Mouse (Mus musculus) C2C12 (cell line): ENCODE measurements around the gene Ip6k3. TPM values are rescaled to one million over a fixed set of nuclear protein-coding genes. Genes with fewer than 3 reads are reported as not detected.
A peak's percentile ranks its signal among the peaks of the same experiment; 100 is the strongest.

Experiments used
- H3K27me3 ChIP-seq: one replicate; pipeline ENCODE4 v1.6.1; 2011; ENCODE audit not compliant: control insufficient read depth, insufficient read depth, insufficient read length
- H3K36me3 ChIP-seq: one replicate; pipeline ENCODE4 v1.6.1; 2011; ENCODE audit not compliant: control insufficient read depth, insufficient read depth
- H3K4me3 ChIP-seq: one replicate; pipeline ENCODE4 v1.5.1; 2011; ENCODE audit warnings: mild to moderate bottlenecking, control low read depth; ENCODE audit not compliant: poor library complexity, insufficient read depth, severe bottlenecking
- H3K79me2 ChIP-seq: one replicate; pipeline ENCODE4 v1.6.1; 2011; ENCODE audit not compliant: control insufficient read depth, insufficient read depth
- H3K79me3 ChIP-seq: one replicate; pipeline ENCODE4 v1.6.1; 2011; ENCODE audit warnings: low read depth, control low read depth
- H3ac ChIP-seq: one replicate; pipeline ENCODE3; 2011; ENCODE audit warnings: low read depth; ENCODE audit not compliant: control insufficient read depth, insufficient read length
- CEBPB ChIP-seq: IDR thresholded peaks from one replicate; pipeline ENCODE4 v1.6.1; 2011; ENCODE audit warnings: low read depth, mild to moderate bottlenecking, control low read depth, moderate library complexity
- CTCF ChIP-seq: IDR thresholded peaks from one replicate; pipeline ENCODE4 v1.5.1; 2011; ENCODE audit not compliant: control insufficient read depth, insufficient read depth, insufficient read length
- FOSL1 ChIP-seq: IDR thresholded peaks from one replicate; pipeline ENCODE4 v1.8.0; 2011; ENCODE audit warnings: mild to moderate bottlenecking, low read length; ENCODE audit not compliant: poor library complexity, insufficient read depth, severe bottlenecking
- MAX ChIP-seq: IDR thresholded peaks from one replicate; pipeline ENCODE4 v1.6.1; 2011; ENCODE audit warnings: mild to moderate bottlenecking, control low read depth
- MYOD1 ChIP-seq: IDR thresholded peaks from one replicate; pipeline ENCODE4 v1.6.1; 2011; ENCODE audit warnings: low read depth; ENCODE audit not compliant: control insufficient read depth, insufficient read length
- MYOG ChIP-seq: IDR thresholded peaks from one replicate; pipeline ENCODE4 v1.6.1; 2011; ENCODE audit not compliant: control insufficient read depth, insufficient read length; ENCODE audit errors: extremely low read depth
- USF1 ChIP-seq: IDR thresholded peaks from one replicate; pipeline ENCODE4 v1.6.1; 2011; ENCODE audit warnings: low read depth, mild to moderate bottlenecking, control low read depth, moderate library complexity
- polyA plus RNA-seq: library from polyadenylated mRNA; unstranded; fragments of >200 nt; fragmentation: generic; extraction: Trizol; gene quantifications from one replicate; pipeline ENCODE4 v1.2.1, GENCODE M21; 2012; ENCODE audit warnings: missing spikeins

The Ip6k3 gene
- polyA plus RNA-seq, 1 experiment = 0.08 TPM

GRCm38 (mm10) chr17:27154256-27154655 lies 13.3 kb downstream of the Ip6k3 start:
- Histone ChIP-seq H3K4me3 (no peak overlapping the region), H3ac (peak overlapping the region; percentile 9), H3K79me3 (no peaks in the 10 kb centered on the region), H3K27me3 (no peaks in the 10 kb centered on the region), H3K79me2 (no peaks in the 10 kb centered on the region), H3K36me3 (no peaks in the 10 kb centered on the region)
- TF ChIP-seq MYOD1 (peak; percentile 32), MYOG (no peak), MAX (no peak), CTCF (no peak), FOSL1 (no peak), CEBPB (no peak)

- Histone ChIP-seq H3K79me3 (no peaks in the 10 kb centered on the region), H3K79me2 (no peaks in the 10 kb centered on the region), H3ac (peak overlapping the region; percentile 43), H3K27me3 (no peaks in the 10 kb centered on the region), H3K36me3 (no peaks in the 10 kb centered on the region), H3K4me3 (no peak overlapping the region)
- TF ChIP-seq USF1 = no peak
- no peak for TF ChIP-seq MYOD1
- no peak for TF ChIP-seq CTCF
- TF ChIP-seq FOSL1 = no peak
- no peak for TF ChIP-seq MYOG
Observed at GRCm38 (mm10) chr17:27153773-27154193, 13.8 kb downstream of the Ip6k3 start.

- Histone ChIP-seq H3K4me3 (no peak overlapping the region), H3K27me3 (no peaks in the 10 kb centered on the region), H3ac (peak overlapping the region; percentile 43), H3K79me2 (no peaks in the 10 kb centered on the region), H3K36me3 (no peaks in the 10 kb centered on the region), H3K79me3 (no peaks in the 10 kb centered on the region)
- TF ChIP-seq USF1 (peak; percentile 66), MYOD1 (no peak), CTCF (no peak)
Observed at GRCm38 (mm10) chr17:27152976-27153723, 14.4 kb downstream of the Ip6k3 start.

GRCm38 (mm10) chr17:27151411-27151810 lies 16.2 kb downstream of the Ip6k3 start:
- H3ac ChIP-seq = no peak overlapping the region
- H3K27me3 ChIP-seq = no peaks in the 10 kb centered on the region
- H3K4me3 ChIP-seq = no peak overlapping the region
- H3K36me3 ChIP-seq = no peaks in the 10 kb centered on the region
- no peaks in the 10 kb centered on the region for H3K79me2 ChIP-seq
- H3K79me3 ChIP-seq = no peaks in the 10 kb centered on the region
- TF ChIP-seq MYOD1 = no peak
- TF ChIP-seq CTCF = peak; percentile 10
- no peak for TF ChIP-seq USF1
- TF ChIP-seq CEBPB = no peak

- no peaks in the 10 kb centered on the region for H3K79me2 ChIP-seq
- H3K27me3 ChIP-seq = no peaks in the 10 kb centered on the region
- no peak overlapping the region for H3ac ChIP-seq
- no peaks in the 10 kb centered on the region for H3K79me3 ChIP-seq
- no peaks in the 10 kb centered on the region for H3K36me3 ChIP-seq
- no peak overlapping the region for H3K4me3 ChIP-seq
- TF ChIP-seq CTCF (no peak), MYOG (no peak), USF1 (no peak), FOSL1 (no peak), MAX (no peak), MYOD1 (no peak), CEBPB (no peak)
Observed at GRCm38 (mm10) chr17:27150871-27151270, 16.7 kb downstream of the Ip6k3 start.

GRCm38 (mm10) chr17:27146323-27146923 lies 21.2 kb downstream of the Ip6k3 start:
- Histone ChIP-seq H3ac (no peak overlapping the region), H3K27me3 (no peaks in the 10 kb centered on the region), H3K79me2 (no peaks in the 10 kb centered on the region), H3K36me3 (no peaks in the 10 kb centered on the region), H3K4me3 (no peak overlapping the region), H3K79me3 (no peaks in the 10 kb centered on the region)
- TF ChIP-seq MYOD1 (no peak), CEBPB (no peak), CTCF (no peak), MYOG (no peak)
